Mouse (Mus musculus): ENCODE data around the gene Cntn4.

The Cntn4 gene

GRCm38 (mm10) chr6:106663780-106664651 is 986.6 kb downstream of the Cntn4 start:
- DNase-seq, result no peak

DNA sequence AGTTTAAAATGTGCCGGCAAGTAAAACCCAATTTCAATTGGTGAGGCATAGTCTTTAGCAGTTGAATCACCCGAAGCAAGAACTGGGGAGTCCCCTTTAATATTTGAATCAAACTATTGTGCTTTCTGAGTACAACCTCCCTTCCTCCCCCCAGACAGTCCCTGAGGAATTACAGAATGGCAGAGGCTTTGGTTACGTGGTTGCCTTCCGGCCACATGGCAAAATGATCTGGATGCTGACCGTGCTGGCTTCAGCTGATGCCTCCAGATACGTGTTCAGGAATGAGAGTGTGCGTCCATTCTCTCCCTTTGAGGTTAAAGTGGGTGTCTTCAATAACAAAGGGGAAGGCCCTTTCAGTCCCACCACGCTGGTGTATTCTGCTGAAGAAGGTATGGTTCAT is 998.1 kb downstream of the Cntn4 start:
- no peak for DNase-seq

DNA sequence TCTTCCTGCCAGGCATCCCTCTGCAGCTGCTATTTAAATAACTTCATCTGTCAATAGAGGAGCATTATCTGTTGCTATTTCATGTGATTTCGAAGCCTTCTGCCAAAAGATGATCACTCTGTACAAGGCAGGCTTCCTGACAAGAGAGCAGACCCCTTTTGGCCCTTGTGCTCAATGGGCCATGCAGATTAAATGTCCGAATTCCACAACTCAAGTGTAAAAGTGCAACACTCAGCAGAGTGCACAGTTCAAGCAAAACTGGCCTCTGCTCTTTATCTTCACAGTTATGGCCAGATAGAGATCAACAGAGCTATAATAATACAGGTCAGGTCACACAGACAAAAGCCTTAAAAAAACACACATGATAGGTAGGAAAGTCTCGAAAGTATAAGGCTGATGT is 1024.5 kb downstream of the Cntn4 start:
- no peak for DNase-seq

GRCm38 (mm10) chr6:106705506-106706035 is 1028.1 kb downstream of the Cntn4 start:
- no peak for DNase-seq

DNA sequence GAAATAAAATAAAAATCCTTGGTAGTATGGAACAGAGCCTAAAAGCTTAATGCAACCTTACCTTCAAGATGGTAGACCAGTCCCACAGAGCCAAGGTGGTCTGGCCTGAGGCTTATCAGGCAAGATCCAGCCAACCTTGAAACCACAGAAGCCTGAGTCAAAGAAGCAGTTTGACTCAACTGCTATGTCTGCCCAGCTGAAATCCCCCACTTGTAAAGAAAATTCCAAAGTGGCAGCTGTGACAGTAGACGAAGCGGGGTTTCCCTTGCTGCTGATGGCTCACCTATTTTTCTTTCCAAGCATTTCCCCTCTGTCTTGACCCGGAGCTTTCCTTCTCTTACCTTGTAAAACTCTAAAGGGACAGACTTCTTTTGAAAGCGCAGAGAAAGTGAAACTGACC is 1048.2 kb downstream of the Cntn4 start:
- DNase-seq, result no peak

GRCm38 (mm10) chr6:106726078-106726477 is 1048.6 kb downstream of the Cntn4 start:
- DNase-seq, result no peak

DNA sequence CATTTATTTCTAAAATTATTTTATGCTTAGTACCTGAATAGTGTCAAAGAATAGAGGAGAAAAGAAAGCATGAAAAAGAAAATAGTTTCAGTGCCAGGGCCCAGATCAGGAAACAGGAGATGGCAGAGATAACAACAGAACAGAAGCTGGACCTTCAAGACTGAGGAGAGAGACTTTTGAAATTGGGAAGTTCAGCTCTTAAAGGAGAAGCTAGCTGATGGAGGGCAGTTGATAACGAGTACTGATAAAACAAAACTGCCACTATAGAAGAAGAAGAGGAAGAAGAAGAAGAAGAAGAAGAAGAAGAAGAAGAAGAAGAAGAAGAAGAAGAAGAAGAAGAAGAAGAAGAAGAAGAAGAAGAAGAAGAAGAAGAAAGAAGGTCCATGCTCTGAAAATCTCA is 1050.2 kb downstream of the Cntn4 start:
- no peak for DNase-seq

GRCm38 (mm10) chr6:106729682-106730314 is 1052.3 kb downstream of the Cntn4 start:
- no peak for DNase-seq

DNA sequence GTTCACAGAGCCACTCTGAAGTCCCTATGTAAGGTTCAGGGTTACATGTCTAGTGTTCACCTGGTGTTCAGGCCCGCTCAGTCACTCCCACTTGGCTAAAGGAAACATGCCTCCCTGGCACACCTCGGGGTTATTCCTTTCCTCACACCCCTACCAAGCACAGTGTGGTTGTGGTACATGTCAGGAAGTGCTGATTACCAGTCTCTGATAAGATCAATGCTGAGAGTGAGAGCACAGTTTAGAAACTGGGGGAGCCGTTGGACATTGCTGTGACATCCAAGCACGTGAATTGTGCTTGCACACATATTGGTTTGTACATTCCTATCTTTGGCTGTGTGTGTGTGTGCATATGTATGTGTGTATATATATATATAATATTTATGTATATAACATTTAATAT is 1055.1 kb downstream of the Cntn4 start:
- no peak for DNase-seq

DNA sequence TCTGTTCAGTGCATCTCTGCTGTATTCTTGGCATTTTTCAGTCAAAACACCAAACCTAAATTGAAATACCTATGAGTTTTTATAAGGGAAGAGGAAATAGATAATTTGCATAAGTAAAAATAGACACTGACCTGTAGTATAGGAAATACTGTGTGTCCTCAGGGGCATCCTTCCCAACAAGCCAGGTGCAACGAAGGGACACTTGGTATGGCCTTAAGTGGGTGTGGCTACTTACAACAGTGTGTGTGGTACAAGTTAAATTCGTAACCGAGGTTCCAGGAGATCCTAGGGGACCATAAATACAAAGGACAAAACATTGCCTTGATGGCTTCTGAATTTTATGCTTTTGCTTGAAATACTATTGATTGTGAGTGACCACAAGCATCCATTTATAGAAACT is 1060.8 kb downstream of the Cntn4 start:
- DNase-seq, result no peak

- DNase-seq, result no peak
Measured at GRCm38 (mm10) chr6:106740244-106740825, 1062.9 kb downstream of the Cntn4 start.

GRCm38 (mm10) chr6:106743556-106744233 is 1066.2 kb downstream of the Cntn4 start:
- no peak for DNase-seq

DNA sequence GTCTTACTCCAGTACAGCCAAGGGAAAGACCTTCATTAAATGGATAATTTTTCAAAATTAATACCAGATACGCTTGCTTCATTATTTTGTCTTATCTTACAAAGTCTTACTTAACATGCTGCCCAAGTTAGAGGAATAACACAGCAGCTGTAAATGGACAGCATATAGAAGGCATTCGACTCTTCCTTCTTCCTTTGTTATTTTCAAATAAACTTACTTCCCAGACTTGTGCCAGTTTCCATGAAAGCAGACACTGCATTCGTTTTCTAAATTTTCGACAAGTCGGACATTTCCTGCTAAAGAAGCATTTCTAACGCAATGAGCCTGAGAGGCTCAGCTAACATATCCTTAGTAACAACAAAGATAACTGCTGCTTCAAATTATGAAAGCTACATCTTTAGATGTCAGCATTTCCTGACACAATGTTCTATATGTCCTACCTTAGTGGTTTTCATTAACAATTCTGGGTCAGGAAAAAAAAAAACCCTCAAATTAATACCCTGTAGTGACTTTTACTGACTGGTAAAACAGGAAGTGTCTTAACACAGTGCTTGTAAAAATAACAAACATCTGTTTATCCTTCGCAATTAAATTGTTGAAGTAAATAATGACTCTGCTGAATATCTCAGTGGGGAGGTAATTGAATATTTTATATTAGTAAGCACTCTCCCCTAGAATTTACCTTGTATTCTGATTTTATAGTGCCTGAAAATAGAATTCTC is 1068.4 kb downstream of the Cntn4 start:
- no peak for DNase-seq

DNA sequence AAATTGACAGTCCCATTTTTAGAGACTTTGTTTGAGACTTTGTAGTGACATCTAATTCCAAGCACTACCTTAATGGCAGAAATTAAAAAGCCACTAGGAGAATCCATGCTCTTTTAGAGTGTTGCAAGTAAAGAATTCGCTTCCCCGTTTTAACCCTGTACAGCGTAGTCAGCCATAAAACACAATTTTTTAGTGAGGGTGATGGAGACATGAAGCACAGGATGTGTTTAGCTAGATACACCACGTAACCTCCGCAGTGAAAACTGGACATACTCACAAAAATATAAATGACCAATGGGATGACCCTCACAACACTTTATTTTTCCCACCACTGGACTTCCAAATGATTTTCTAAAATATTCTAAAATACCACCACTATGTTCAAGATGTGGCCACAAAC is 1069.8 kb downstream of the Cntn4 start:
- DNase-seq, result no peak

DNA sequence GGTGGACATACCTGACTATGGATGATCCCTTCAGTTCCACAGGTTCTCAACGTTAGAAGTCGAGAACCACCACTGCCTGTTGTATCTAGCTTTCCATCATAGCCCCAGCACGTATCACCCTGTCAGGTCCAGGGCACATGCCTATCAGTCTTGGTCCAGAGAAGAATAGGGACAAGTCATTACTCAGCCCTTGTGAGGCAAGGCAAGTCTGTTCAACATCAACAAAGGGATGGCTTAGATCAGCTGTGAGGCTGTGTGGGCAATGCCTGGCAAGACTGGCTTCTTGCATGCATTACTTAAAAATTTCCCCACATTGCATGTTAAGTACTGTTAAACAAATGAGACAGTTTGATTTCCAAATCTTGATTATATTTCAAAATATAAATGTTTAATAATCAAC is 1070.3 kb downstream of the Cntn4 start:
- no peak for DNase-seq

Measured in layer of hippocampus, adult 9-11 months (tissue).